Mouse (Mus musculus) thymus, adult 2 months (tissue): ENCODE results near the gene Hist1h2ak.

Experiments used
- CTCF ChIP-seq: fragments of 200-500 bp; IDR thresholded peaks from 2 replicates; pipeline ENCODE4 v1.5.1; 2012; ENCODE audit warnings: mild to moderate bottlenecking, control low read depth, low read length, moderate library complexity, borderline replicate concordance; ENCODE audit not compliant: control insufficient read depth, poor library complexity, insufficient read depth; ENCODE audit errors: extremely low read depth
- POLR2A ChIP-seq: fragments of 200-500 bp; IDR thresholded peaks from 2 replicates; pipeline ENCODE4 v1.6.1; 2012; ENCODE audit warnings: mild to moderate bottlenecking, low read length, control low read depth, moderate library complexity; ENCODE audit not compliant: control insufficient read depth, poor library complexity, insufficient read depth; ENCODE audit errors: extremely low read depth

- TF ChIP-seq CTCF = no peak
- TF ChIP-seq POLR2A = no peak
Measured at GRCm38 (mm10) chr13:21722993-21723836, 30.4 kb downstream of the Hist1h2ak start.
